Mouse (Mus musculus): ENCODE measurements around the gene Ero1l. TPM values are rescaled to one million over a fixed set of nuclear protein-coding genes. Genes with fewer than 3 reads are reported as not detected.

The Ero1l gene
- 47.3 and 52.8 TPM in 2 replicates for polyA plus RNA-seq (2016; fragmentation: Nextera tagmentation; extraction: Ambion mirVana)

DNA sequence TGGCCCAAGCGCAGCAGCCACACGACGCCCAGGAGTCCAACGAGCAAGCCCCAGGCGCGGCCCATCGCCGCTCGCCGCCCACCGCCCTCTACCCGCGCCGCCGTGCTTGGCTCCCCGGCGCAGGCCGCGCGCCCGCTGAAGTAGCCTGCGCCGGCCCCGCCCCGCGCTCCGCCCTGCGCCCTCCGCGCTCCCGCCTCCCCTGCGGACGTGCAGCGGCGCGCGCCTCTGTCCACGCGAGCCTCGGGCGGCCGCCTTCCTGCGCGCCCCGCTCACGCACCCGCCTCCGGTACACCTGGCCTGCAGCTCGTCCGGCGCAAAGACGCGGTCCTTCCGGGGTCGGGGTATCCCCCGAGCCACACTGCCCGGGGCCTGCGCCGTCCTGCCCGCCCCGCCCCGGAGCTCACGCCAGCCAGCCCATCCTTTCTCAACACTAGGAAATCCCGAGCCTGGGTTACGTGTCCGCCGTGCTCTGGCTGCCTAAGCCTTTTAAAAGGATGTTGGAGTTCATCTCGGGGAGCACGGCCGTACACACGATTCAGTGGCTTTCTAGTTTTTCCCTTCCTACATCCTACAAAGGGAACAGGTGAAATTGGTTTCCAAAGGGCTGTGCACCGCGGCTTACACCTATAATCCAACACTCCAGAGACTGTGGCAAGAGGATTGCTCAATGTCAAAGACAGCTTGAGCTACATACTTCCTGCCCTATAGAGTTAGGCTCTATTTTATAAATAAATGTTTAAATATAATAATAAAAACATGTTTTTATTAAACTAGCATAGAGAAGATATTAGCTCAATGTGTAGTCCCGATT lies at the start of gene Ero1l:
Ero1l (minus strand) TSS at position 346 of the 811 bp plus-strand sequence.
- Histone ChIP-seq H3K9me3 (no peaks in the 10 kb centered on the region), H3K36me3 (no peaks in the 10 kb centered on the region), H3K27me3 (ENCODE audit: insufficient read depth, poor library complexity, severe bottlenecking) (no peaks in the 10 kb centered on the region), H3K4me3 (peak within 1 kb of the TSS; percentile 88), H3K27ac (peak within 1 kb of the TSS; percentile 98), H3K4me1 (peaks cover 30% of the 10 kb centered on the region)
- peak; percentile 92 for DNase-seq (ENCODE audit: low spot score)
- 2% methylated on average over 74 of the region's 74 CpGs for WGBS

DNA sequence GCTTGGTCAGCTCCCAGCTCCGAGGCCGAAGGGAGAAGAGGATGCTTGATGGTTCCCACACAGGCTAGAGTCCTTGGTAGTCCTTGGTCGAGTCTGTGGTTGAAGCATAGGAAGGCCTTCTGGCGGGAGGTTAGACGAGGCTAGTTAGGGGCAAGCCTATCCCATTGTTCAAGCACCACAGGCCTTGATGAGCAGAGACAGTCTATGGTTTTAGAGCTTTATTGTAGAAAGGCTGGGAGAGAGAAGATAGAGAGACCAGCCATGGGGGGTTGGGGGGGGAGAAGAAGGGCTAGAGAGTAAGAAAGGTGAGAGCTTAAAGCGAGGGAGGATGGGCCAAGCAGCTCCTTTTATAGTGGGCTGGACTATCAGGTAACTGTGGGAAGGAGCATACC lies 46.6 kb upstream of the Ero1l start:
- WGBS: 81% methylated on average over 6 of the region's 6 CpGs
- H3K4me1 ChIP-seq: no peaks in the 10 kb centered on the region; the same call in 1 of the 2 replicates
- H3K4me3 ChIP-seq: no peak overlapping the region
- H3K27me3 ChIP-seq (ENCODE audit: insufficient read depth, poor library complexity, severe bottlenecking): no peaks in the 10 kb centered on the region
- H3K27ac ChIP-seq: no peak overlapping the region
- DNase-seq (ENCODE audit: low spot score): no peak
- H3K36me3 ChIP-seq: peaks cover 34% of the 10 kb centered on the region
- no peaks in the 10 kb centered on the region for H3K9me3 ChIP-seq

DNA sequence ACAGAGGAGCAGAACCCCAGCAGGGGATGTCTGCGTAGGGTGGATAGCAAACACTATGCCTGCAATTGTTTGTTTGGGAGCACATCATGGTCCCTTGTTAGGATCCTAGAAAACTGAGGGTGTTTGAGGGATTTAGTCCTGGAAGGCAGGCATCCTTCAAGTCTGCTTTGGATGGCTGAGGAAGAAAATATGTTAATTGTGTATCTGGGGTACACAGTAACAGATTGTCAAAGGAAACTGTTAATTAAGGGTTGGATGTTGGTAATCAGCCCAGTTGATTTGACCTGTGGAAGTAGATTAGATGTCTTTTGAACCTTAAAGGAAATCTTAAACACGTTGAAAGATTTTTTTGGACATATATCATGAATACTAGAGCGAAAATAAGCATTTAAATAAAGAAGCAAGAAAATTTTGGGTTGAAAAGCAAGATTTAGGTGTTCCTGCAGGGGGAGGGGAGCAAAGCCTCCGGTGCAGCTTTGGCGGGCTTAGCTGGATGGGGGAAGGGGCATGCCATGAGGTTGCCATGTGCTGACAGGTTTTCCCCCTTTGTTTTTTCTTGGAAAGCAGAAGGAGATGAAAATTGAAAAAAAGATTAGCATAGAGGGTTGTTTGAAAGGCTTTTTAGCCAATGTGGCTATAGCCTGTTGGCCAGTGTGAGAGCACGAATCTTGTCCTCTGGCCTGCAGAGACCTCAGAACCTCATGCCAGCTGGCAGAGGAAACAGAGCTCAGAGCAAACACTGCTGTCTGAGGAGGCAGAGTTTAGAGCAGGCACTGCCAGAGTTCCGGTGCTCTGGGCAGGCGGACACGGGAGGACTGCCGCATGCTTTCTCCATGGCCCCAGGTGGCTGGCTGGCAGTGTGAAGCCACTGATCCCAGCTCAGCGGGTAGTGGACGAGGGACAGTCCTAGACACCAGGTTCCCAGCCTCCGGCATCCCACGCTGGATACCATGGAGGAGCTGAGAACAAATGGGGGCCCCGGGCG lies 45.9 kb upstream of the Ero1l start:
- H3K27ac ChIP-seq: no peak overlapping the region
- no peaks in the 10 kb centered on the region for H3K9me3 ChIP-seq
- no peak for DNase-seq (ENCODE audit: low spot score)
- 79% methylated on average over 16 of the region's 16 CpGs for WGBS
- no peak overlapping the region for H3K4me3 ChIP-seq
- H3K36me3 ChIP-seq: peaks cover 32% of the 10 kb centered on the region
- no peaks in the 10 kb centered on the region; the same call in 1 of the 2 replicates for H3K4me1 ChIP-seq
- H3K27me3 ChIP-seq (ENCODE audit: insufficient read depth, poor library complexity, severe bottlenecking): no peaks in the 10 kb centered on the region

DNA sequence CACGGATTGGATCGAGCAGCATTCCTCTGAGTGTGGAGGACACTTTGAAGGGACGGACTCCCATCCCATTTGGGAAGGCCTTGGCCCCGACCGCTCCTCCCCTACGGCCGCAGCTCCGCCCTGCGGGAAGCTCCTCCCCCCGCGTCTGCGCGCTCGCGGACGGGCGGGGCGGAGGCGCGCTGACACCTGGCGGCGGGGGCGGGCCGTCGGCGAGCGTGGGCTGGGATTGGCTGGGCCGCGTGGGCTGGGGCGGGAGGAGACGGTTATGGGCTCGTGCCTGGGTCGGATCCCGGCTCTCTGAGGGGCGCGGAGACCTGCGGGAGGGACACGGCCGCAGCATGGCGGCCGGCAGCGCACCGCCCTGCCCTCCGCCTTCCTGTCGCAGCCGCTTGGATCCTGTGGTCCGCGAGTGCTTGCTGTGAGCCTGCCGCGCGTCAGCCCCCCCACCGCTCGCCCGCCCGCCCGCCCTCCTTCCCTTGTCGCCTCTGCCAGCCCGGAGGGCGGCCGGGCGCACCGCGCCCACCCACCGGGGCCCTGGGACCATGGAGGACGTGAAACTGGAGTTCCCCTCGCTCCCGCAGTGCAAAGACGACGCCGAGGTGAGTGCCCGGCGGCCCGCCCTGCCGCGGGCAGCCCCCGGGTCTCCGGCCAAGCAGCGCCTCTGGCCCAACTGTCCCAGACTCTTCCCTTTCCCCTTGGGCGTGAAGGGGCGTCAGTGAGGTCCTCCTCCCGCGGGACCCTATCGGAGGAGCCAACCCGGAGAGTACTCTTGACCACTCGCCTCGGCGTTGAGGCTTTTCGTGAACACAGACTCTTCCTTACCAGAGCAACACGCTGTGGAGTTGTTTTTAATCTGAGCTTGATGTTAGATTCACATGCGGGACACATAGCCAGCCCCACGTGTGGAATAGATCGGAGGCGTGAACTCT lies 32.6 kb upstream of the Ero1l start, which contains the start of gene Styx:
Styx (plus strand) TSS at position 163 of the 929 bp plus-strand sequence.
- no peaks in the 10 kb centered on the region for H3K27me3 ChIP-seq (ENCODE audit: insufficient read depth, poor library complexity, severe bottlenecking)
- H3K27ac ChIP-seq: peak within 1 kb of the TSS; percentile 92
- H3K36me3 ChIP-seq: peaks cover 32% of the 10 kb centered on the region
- H3K9me3 ChIP-seq: no peaks in the 10 kb centered on the region
- peak; percentile 98 for DNase-seq (ENCODE audit: low spot score)
- H3K4me1 ChIP-seq: peaks cover 12% of the 10 kb centered on the region
- H3K4me3 ChIP-seq: peak within 1 kb of the TSS; percentile 64
- under 1% methylated on average over 79 of the region's 93 CpGs for WGBS

DNA sequence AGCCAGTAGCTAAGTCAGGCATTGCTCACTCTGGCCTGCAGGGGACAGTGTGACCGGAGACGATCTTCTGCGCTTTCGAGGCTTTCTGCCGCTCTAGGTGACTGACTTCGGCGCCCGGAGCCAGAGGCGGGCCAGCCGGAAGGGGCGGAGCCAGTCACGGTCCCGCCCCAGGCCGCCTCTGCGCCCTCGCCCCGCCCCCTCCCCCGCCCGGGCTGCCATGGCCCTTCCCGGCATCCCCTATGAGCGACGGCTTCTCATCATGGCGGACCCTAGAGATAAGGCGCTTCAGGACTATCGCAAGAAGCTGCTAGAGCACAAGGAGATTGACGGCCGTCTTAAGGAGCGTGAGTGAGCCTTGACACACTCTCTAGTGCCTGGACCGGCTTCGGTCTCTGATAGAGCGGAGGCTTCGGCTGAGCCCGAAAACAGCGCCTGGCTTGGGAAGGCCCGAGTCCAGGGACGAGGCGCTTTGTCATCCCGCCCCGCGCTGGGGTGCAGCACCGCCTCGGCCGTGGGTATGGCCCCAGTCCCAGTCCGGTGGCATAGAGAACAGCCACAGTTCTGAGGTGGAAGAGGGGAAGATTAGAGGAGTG lies 11.1 kb upstream of the Ero1l start, which contains the start of gene Psmc6:
Psmc6 (plus strand) TSS at position 200 of the 593 bp plus-strand sequence.
- H3K4me1 ChIP-seq: no peaks in the 10 kb centered on the region
- 0% methylated on average over 44 of the region's 44 CpGs for WGBS
- no peaks in the 10 kb centered on the region for H3K9me3 ChIP-seq
- peak within 1 kb of the TSS; percentile 98 for H3K27ac ChIP-seq
- DNase-seq (ENCODE audit: low spot score): peak; percentile 97
- peak within 1 kb of the TSS; percentile 97 for H3K4me3 ChIP-seq
- peaks cover 34% of the 10 kb centered on the region for H3K36me3 ChIP-seq
- H3K27me3 ChIP-seq (ENCODE audit: insufficient read depth, poor library complexity, severe bottlenecking): no peaks in the 10 kb centered on the region

DNA sequence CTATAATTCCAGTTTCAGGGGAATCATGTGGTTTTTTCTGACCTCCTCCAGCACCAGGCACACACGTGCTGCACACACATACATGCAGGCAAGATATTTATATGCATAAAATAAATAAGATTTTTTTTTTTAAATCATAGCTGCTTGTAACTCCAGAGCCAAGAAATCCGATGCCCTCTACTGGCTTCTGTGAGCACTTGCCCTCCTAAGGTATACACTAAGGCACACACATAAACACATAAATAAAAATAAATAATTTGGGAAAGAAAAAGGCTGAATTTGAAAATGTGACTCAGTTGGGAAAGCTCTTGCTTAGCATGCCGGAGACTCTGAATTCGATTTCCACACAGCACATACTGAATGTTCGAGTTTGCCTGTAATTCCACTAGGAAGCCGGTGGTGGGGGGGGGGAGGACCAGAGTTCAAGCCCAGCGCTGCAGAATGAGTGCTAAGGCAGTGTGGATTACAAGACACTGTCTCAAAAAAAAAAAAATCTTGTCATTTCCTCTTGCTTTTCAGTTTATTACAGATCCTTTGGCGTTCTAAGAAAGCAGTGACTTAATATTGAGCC lies 10.5 kb upstream of the Ero1l start:
- Histone ChIP-seq H3K27me3 (ENCODE audit: insufficient read depth, poor library complexity, severe bottlenecking) (no peaks in the 10 kb centered on the region), H3K9me3 (no peaks in the 10 kb centered on the region), H3K4me3 (peak overlapping the region; percentile 97), H3K27ac (peak overlapping the region; percentile 98), H3K4me1 (no peaks in the 10 kb centered on the region), H3K36me3 (peaks cover 29% of the 10 kb centered on the region)
- 12% methylated on average over 8 of the region's 8 CpGs for WGBS
- DNase-seq (ENCODE audit: low spot score): no peak

DNA sequence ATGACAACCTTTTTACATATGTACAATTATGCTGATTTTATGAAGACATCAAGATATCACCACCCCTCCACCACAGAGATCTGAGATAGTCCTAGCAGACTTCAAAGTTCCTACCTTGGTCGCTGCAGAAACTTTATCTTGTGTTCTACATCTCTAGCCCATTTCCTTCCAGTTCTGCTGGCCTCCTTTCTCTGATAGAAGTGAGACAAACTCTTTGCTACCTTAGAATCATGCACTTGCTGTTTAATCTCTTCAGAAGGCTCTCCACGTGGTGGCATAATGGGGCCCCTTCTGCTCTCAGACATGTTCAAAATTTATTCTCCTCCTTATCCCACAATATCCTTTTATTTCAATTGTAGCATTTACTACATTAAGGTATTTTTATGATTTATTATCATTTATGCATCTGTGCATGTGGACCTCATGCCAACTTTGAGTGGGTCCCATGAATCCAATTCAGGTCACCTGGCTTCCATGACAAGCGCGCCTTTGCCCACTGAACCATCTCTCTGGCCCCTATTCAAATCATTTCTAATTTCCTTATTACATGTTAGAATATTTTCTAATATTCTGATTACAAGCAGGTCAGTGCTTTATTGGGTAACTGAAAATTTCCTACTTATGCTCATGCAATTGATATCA lies 9.6 kb upstream of the Ero1l start:
- WGBS: 87% methylated on average over 4 of the region's 4 CpGs
- Histone ChIP-seq H3K27me3 (ENCODE audit: insufficient read depth, poor library complexity, severe bottlenecking) (no peaks in the 10 kb centered on the region), H3K4me3 (no peak overlapping the region), H3K4me1 (no peaks in the 10 kb centered on the region), H3K27ac (no peak overlapping the region), H3K9me3 (no peaks in the 10 kb centered on the region), H3K36me3 (peaks cover 21% of the 10 kb centered on the region)
- DNase-seq (ENCODE audit: low spot score): no peak

DNA sequence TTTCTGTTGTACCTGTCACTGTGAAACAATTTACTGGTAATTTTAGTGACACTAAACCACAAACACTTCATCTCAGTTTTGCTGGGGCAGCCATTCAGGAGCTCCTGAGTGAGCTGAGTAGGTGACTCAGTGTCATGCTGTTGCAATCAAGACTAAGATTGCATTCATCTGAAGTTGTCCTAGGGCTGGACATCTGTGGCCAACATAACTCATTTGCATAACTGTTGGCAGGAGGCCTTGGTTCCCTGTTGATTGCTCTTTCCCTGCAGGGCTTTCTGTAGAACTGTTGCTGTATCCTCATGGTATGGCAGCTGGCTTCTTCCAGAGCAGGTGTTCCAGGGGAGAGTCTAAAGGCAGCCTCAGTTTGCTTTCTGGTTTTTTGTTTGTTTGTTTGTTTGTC lies 6.9 kb upstream of the Ero1l start:
- Histone ChIP-seq H3K27me3 (ENCODE audit: insufficient read depth, poor library complexity, severe bottlenecking) (no peaks in the 10 kb centered on the region), H3K36me3 (no peaks in the 10 kb centered on the region), H3K4me1 (no peaks in the 10 kb centered on the region), H3K27ac (no peak overlapping the region), H3K4me3 (no peak overlapping the region), H3K9me3 (no peaks in the 10 kb centered on the region)
- DNase-seq (ENCODE audit: low spot score): no peak

DNA sequence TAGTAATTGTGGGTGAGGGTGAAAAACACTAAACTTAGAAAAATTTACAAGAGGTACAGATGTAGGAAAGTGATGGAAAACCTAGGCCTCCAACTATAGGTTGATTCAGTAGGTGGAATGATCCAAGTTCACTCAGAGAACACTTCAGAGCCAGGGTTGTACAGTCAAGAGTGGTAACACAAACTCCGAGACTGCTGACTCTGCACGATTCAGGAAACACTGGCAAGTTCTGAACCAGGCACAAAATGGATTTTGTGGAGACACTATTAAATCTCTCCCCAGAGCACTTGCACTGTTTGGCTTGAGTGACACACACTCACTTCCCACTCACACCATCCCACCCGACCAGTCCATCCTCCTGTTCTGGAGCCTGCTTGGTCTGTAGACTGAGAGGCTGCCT lies 4.7 kb upstream of the Ero1l start:
- H3K27me3 ChIP-seq (ENCODE audit: insufficient read depth, poor library complexity, severe bottlenecking): no peaks in the 10 kb centered on the region
- WGBS: 72% methylated on average over 3 of the region's 3 CpGs
- H3K4me1 ChIP-seq: no peaks in the 10 kb centered on the region
- DNase-seq (ENCODE audit: low spot score): no peak
- no peak overlapping the region for H3K27ac ChIP-seq
- H3K9me3 ChIP-seq: no peaks in the 10 kb centered on the region
- H3K36me3 ChIP-seq: no peaks in the 10 kb centered on the region
- H3K4me3 ChIP-seq: no peak overlapping the region

DNA sequence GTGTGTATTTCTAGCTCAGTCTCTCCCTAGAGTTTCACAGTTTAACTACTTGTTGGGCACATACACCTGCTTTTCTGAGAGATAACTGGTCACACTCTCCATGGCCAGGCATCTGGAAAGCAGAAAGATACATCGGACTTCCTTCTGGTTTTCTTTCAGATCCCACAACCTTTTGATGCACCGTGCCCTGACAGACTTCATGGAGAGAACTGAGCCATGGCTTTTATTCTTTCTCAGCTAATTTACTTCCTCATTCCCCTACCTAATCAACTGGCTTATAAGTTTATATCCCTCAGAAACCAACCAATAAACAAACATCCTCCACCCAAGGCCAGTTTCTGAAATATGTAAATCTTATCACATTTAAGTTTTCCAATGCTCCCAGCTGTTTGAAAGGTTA lies 3.9 kb upstream of the Ero1l start:
- 85% methylated on average over 2 of the region's 2 CpGs for WGBS
- no peak overlapping the region for H3K4me3 ChIP-seq
- no peaks in the 10 kb centered on the region for H3K36me3 ChIP-seq
- H3K4me1 ChIP-seq: 0 out of 2 replicates have a peak, but pooled peaks cover under 1% of the 10 kb centered on the region
- no peak overlapping the region for H3K27ac ChIP-seq
- H3K27me3 ChIP-seq (ENCODE audit: insufficient read depth, poor library complexity, severe bottlenecking): no peaks in the 10 kb centered on the region
- DNase-seq (ENCODE audit: low spot score): no peak
- no peaks in the 10 kb centered on the region for H3K9me3 ChIP-seq

DNA sequence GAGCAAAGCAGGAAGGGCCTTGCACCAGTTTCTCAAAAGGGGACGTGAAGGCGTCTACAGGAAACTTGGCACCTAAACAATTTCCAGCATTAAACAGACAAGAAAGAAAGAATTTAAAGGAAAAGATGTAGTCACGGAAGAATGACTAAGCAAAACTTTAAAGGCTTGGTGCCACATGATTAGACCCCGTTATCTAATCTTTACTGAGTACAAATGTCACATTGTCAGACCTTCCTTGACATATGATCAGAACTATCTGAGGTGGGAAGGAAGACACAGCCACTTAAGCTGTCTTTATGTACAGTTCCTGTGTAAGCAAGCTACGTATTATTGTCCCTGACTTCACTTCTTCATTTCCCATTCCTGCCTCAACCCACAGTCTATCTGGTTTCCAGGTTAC lies 3.1 kb upstream of the Ero1l start:
- Histone ChIP-seq H3K9me3 (no peaks in the 10 kb centered on the region), H3K36me3 (no peaks in the 10 kb centered on the region), H3K27ac (0 out of 2 replicates have a peak overlapping the region, but pooled peaks have one; percentile 44), H3K27me3 (ENCODE audit: insufficient read depth, poor library complexity, severe bottlenecking) (no peaks in the 10 kb centered on the region), H3K4me1 (peaks cover 7% of the 10 kb centered on the region; the same call in 1 of the 2 replicates), H3K4me3 (no peak overlapping the region)
- 57% methylated on average over 5 of the region's 5 CpGs for WGBS
- DNase-seq (ENCODE audit: low spot score): no peak

Data from heart, embryonic 10.5 days (tissue).